Mouse (Mus musculus) left cerebral cortex, adult 9 months (tissue): ENCODE data around the gene Akt2.
"Not testable (repeated sequence)": the region's sequence is repeated elsewhere in the genome, so short reads cannot be mapped to it uniquely, and the experiment has no call there.

Experiments
- DNase-seq, 2 experiments: peaks; one replicate each; pipeline ENCODE4 v3.0.0; 2022; ENCODE audit warnings: low spot score in 2 of 2

The Akt2 gene

GRCm38 (mm10) chr7:27613751-27614499, 22.6 kb downstream of the Akt2 start:
- peak in 1 of 2 experiments; percentile 53 for DNase-seq

- peak in 1 of 2 experiments; percentile 29 for DNase-seq
These were observed 29.7 kb downstream of the Akt2 start for GRCm38 (mm10) chr7:27621028-27621427.

- no peak for DNase-seq
These were observed 30.9 kb downstream of the Akt2 start for GRCm38 (mm10) chr7:27622234-27622633.

GRCm38 (mm10) chr7:27624967-27625366, 33.6 kb downstream of the Akt2 start:
- no peak for DNase-seq

- DNase-seq = no peak
These were observed 36.4 kb downstream of the Akt2 start for GRCm38 (mm10) chr7:27627707-27628106.

GRCm38 (mm10) chr7:27628190-27628589, 36.8 kb downstream of the Akt2 start:
- DNase-seq = no peak

GRCm38 (mm10) chr7:27628816-27629215, 37.5 kb downstream of the Akt2 start:
- DNase-seq = not testable (repeated sequence)

GRCm38 (mm10) chr7:27631439-27631838, 40.1 kb downstream of the Akt2 start:
- DNase-seq = no peak

GRCm38 (mm10) chr7:27633166-27633565, 41.8 kb downstream of the Akt2 start:
- no peak for DNase-seq

GRCm38 (mm10) chr7:27634691-27635090, 43.3 kb downstream of the Akt2 start:
- no peak for DNase-seq

- not testable (repeated sequence) for DNase-seq
These were observed 43.7 kb downstream of the Akt2 start for GRCm38 (mm10) chr7:27635094-27635493.

GRCm38 (mm10) chr7:27644471-27644870, 53.1 kb downstream of the Akt2 start:
- no peak for DNase-seq

GRCm38 (mm10) chr7:27646516-27646915, 55.2 kb downstream of the Akt2 start:
- no peak for DNase-seq

- no peak for DNase-seq
These were observed 56.1 kb downstream of the Akt2 start for GRCm38 (mm10) chr7:27647281-27648002.

GRCm38 (mm10) chr7:27649723-27650122, 58.4 kb downstream of the Akt2 start:
- DNase-seq = no peak

GRCm38 (mm10) chr7:27650949-27651348, 59.6 kb downstream of the Akt2 start:
- peak in 1 of 2 experiments; percentile 84 for DNase-seq

- DNase-seq = peak in 1 of 2 experiments; percentile 78
These were observed 62.5 kb downstream of the Akt2 start, which contains the start of gene Ttc9b for GRCm38 (mm10) chr7:27653681-27654437. TSS of gene Ttc9b (plus strand) at chr7:27653915.

GRCm38 (mm10) chr7:27654607-27655276, 63.4 kb downstream of the Akt2 start:
- DNase-seq = peak in 1 of 2 experiments; percentile 79

GRCm38 (mm10) chr7:27655545-27655944, 64.2 kb downstream of the Akt2 start:
- peak; percentile 67 to 72 for DNase-seq

GRCm38 (mm10) chr7:27656600-27656999, 65.2 kb downstream of the Akt2 start:
- no peak for DNase-seq

GRCm38 (mm10) chr7:27657824-27658395, 66.6 kb downstream of the Akt2 start:
- peak in 1 of 2 experiments; percentile 29 for DNase-seq
